Mouse (Mus musculus) hindbrain, postnatal 0 days (tissue): Measurements from ENCODE around the gene Tmem235. TPM values are rescaled to one million over a fixed set of nuclear protein-coding genes. Genes with fewer than 3 reads are reported as not detected.

ENCODE experiments used
- ATAC-seq: fragments of 200-750 bp; cut with Nextera tagmentation; 2 replicates; pipeline ENCODE4 v1.8.0; 2017; ENCODE audit warnings: mild to moderate bottlenecking, moderate TSS enrichment, moderate library complexity
- DNase-seq: peaks from one replicate; pipeline ENCODE4 v3.0.0-alpha.2; 2015; ENCODE audit warnings: low spot score
- H3K27ac ChIP-seq: fragments of 300-500 bp; sonication (generic); 2 replicates; pipeline ENCODE4 v1.5.1; 2014; ENCODE audit warnings: mild to moderate bottlenecking
- H3K27me3 ChIP-seq: fragments of 300-500 bp; sonication (generic); 2 replicates; pipeline ENCODE4 v1.6.1; 2014; ENCODE audit warnings: low read length, mixed read lengths; ENCODE audit not compliant: insufficient read depth
- H3K36me3 ChIP-seq: fragments of 300-500 bp; sonication (generic); 2 replicates; pipeline ENCODE4 v1.6.1; 2014; ENCODE audit warnings: low read length, mixed read lengths; ENCODE audit not compliant: insufficient read depth
- H3K4me1 ChIP-seq: fragments of 300-500 bp; sonication (generic); 2 replicates; pipeline ENCODE4 v1.6.1; 2014; ENCODE audit warnings: antibody characterized with exemption, low read length, mixed read lengths; ENCODE audit not compliant: insufficient read depth
- H3K4me2 ChIP-seq: fragments of 300-500 bp; sonication (generic); 2 replicates; pipeline ENCODE4 v1.6.1; 2014; ENCODE audit warnings: low read depth, mild to moderate bottlenecking, low read length, moderate library complexity, mixed read lengths
- H3K4me3 ChIP-seq: fragments of 300-500 bp; sonication (generic); 2 replicates; pipeline ENCODE4 v1.5.1; 2014; ENCODE audit warnings: low read length
- H3K9ac ChIP-seq: fragments of 300-500 bp; sonication (generic); replicated peaks from 2 replicates; pipeline ENCODE4 v1.6.1; 2014; ENCODE audit warnings: mild to moderate bottlenecking, low read length, moderate library complexity, mixed read lengths
- H3K9me3 ChIP-seq: fragments of 300-500 bp; sonication (generic); 2 replicates; pipeline ENCODE4 v1.6.1; 2016; ENCODE audit warnings: low read length, mixed read lengths
- CTCF ChIP-seq: IDR thresholded peaks from 2 replicates; pipeline ENCODE4 v1.5.1; 2016; ENCODE audit warnings: antibody characterized with exemption, control low read depth, low read depth
- WGBS: fragments of 180-500 bp; shearing (Covaris S2); extraction: QIAGEN DNeasy Blood & Tissue Kit; methylation state at CpG from one replicate; pipeline ENCODE4 v1.1.7; 2014; 5-methylcytosine and 5-hydroxymethylcytosine counted together
- polyA plus RNA-seq: library from polyadenylated mRNA; unstranded; fragments of >200 nt; fragmentation: Nextera tagmentation; extraction: Ambion mirVana; gene quantifications from 2 replicates; pipeline ENCODE4 v1.2.1, GENCODE M21; 2015
- total RNA-seq: library from RNA; depleted of rRNA; stranded (reverse); fragments of >200 nt; gene quantifications from 2 replicates; pipeline ENCODE4 v1.2.3, GENCODE M21; 2014

Tmem235 gene
- total and polyA plus RNA-seq, 2 experiments from 2014 or later, result 0.31 TPM; not detected in 1

- no peaks in the 10 kb centered on the region for H3K36me3 ChIP-seq
- H3K27me3 ChIP-seq, result no peaks in the 10 kb centered on the region
- H3K4me1 ChIP-seq, result peaks cover 14% of the 10 kb centered on the region
- H3K4me3 ChIP-seq, result no peak overlapping the region
- H3K4me2 ChIP-seq, result no peak overlapping the region
- TF ChIP-seq CTCF, result no peak
- H3K27ac ChIP-seq, result no peak overlapping the region
- no peak overlapping the region for H3K9ac ChIP-seq
- WGBS, result 71% methylated on average over 8 of the region's 8 CpGs
- ATAC-seq (no peak), DNase-seq (no peak)
- no peaks in the 10 kb centered on the region for H3K9me3 ChIP-seq
Measured at GRCm38 (mm10) chr11:117826916-117827315, 33.6 kb upstream of the Tmem235 start.

GRCm38 (mm10) chr11:117827386-117827785 is 33.2 kb upstream of the Tmem235 start:
- 67% methylated on average over 3 of the region's 3 CpGs for WGBS
- no peak for TF ChIP-seq CTCF
- Histone ChIP-seq H3K9me3 (no peaks in the 10 kb centered on the region), H3K27me3 (no peaks in the 10 kb centered on the region), H3K27ac (no peak overlapping the region), H3K9ac (no peak overlapping the region), H3K4me1 (peaks cover 14% of the 10 kb centered on the region), H3K36me3 (no peaks in the 10 kb centered on the region), H3K4me3 (no peak overlapping the region), H3K4me2 (no peak overlapping the region)
- ATAC-seq (no peak), DNase-seq (no peak)

- Histone ChIP-seq H3K4me3 (no peak overlapping the region), H3K36me3 (no peaks in the 10 kb centered on the region), H3K27me3 (no peaks in the 10 kb centered on the region), H3K27ac (peak overlapping the region; percentile 64), H3K9me3 (no peaks in the 10 kb centered on the region), H3K9ac (no peak overlapping the region), H3K4me1 (peaks cover 14% of the 10 kb centered on the region), H3K4me2 (no peak overlapping the region)
- 68% methylated on average over 18 of the region's 18 CpGs for WGBS
- DNase-seq (no peak), ATAC-seq (no peak)
- no peak for TF ChIP-seq CTCF
Measured at GRCm38 (mm10) chr11:117828149-117828887, 32.2 kb upstream of the Tmem235 start.

- H3K36me3 ChIP-seq, result no peaks in the 10 kb centered on the region
- no peak overlapping the region for H3K4me2 ChIP-seq
- WGBS, result 42% methylated on average over 9 of the region's 9 CpGs
- peak; percentile 65 for DNase-seq
- no peak overlapping the region for H3K4me3 ChIP-seq
- peaks cover 14% of the 10 kb centered on the region for H3K4me1 ChIP-seq
- TF ChIP-seq CTCF, result no peak
- H3K27me3 ChIP-seq, result no peaks in the 10 kb centered on the region
- no peaks in the 10 kb centered on the region for H3K9me3 ChIP-seq
- H3K9ac ChIP-seq, result no peak overlapping the region
- ATAC-seq, result no peak
- H3K27ac ChIP-seq, result peak overlapping the region; percentile 64
Measured at GRCm38 (mm10) chr11:117828888-117829604, 31.5 kb upstream of the Tmem235 start.

GRCm38 (mm10) chr11:117829671-117830215 is 30.8 kb upstream of the Tmem235 start:
- H3K4me2 ChIP-seq, result no peak overlapping the region
- no peaks in the 10 kb centered on the region for H3K9me3 ChIP-seq
- no peaks in the 10 kb centered on the region for H3K27me3 ChIP-seq
- ATAC-seq (no peak), DNase-seq (no peak)
- peak overlapping the region; percentile 64 for H3K27ac ChIP-seq
- 60% methylated on average over 2 of the region's 2 CpGs for WGBS
- H3K9ac ChIP-seq, result no peak overlapping the region
- no peak overlapping the region for H3K4me3 ChIP-seq
- no peaks in the 10 kb centered on the region for H3K36me3 ChIP-seq
- TF ChIP-seq CTCF, result no peak
- peaks cover 11% of the 10 kb centered on the region for H3K4me1 ChIP-seq

GRCm38 (mm10) chr11:117830401-117830800 is 30.2 kb upstream of the Tmem235 start:
- DNase-seq, result no peak
- no peak for TF ChIP-seq CTCF

More at GRCm38 (mm10) chr11:117830401-117830800, 30.2 kb upstream of the Tmem235 start:
- H3K4me1 ChIP-seq, result peaks cover 11% of the 10 kb centered on the region
- H3K9ac ChIP-seq, result no peak overlapping the region
- no peak overlapping the region for H3K27ac ChIP-seq
- H3K36me3 ChIP-seq, result no peaks in the 10 kb centered on the region
- no peak for ATAC-seq
- 59% methylated on average over 9 of the region's 9 CpGs for WGBS
- no peak overlapping the region for H3K4me3 ChIP-seq
- H3K27me3 ChIP-seq, result no peaks in the 10 kb centered on the region
- no peaks in the 10 kb centered on the region for H3K9me3 ChIP-seq
- no peak overlapping the region for H3K4me2 ChIP-seq
